Mouse (Mus musculus): ENCODE results near the gene Susd4. TPM values are rescaled to one million over a fixed set of nuclear protein-coding genes. Genes with fewer than 3 reads are reported as not detected.
A peak's percentile ranks its signal among the peaks of the same experiment; 100 is the strongest.

The Susd4 gene
- polyA plus RNA-seq, 1 experiment from 2014 or later = 37.4 TPM

- Histone ChIP-seq H3K4me2 (ENCODE audit: low read length) (no peak overlapping the region), H3K27ac (ENCODE audit: low read depth, low read length) (no peak overlapping the region), H3K36me3 (ENCODE audit: control insufficient read depth, insufficient read depth, low read length) (no peaks in the 10 kb centered on the region), H3K9me3 (replicated peaks; ENCODE audit: control insufficient read depth, low read length) (no peaks in the 10 kb centered on the region), H3K9ac (ENCODE audit: low read length) (no peak overlapping the region), H3K4me3 (ENCODE audit: low read depth, low read length) (no peak overlapping the region), H3K4me1 (ENCODE audit: control insufficient read depth, insufficient read depth, low read length) (no peaks in the 10 kb centered on the region), H3K27me3 (replicated peaks; ENCODE audit: control insufficient read depth, insufficient read depth, low read length) (no peaks in the 10 kb centered on the region)
- WGBS = 90% methylated on average over 6 of the region's 6 CpGs
- ATAC-seq (no peak), DNase-seq (ENCODE audit: low spot score) (no peak)
Observed at GRCm38 (mm10) chr1:182779024-182779520, 15.4 kb downstream of the Susd4 start.

- ATAC-seq (no peak), DNase-seq (ENCODE audit: low spot score) (no peak)
- H3K4me1 ChIP-seq (ENCODE audit: control insufficient read depth, insufficient read depth, low read length) = no peaks in the 10 kb centered on the region
- no peaks in the 10 kb centered on the region for H3K36me3 ChIP-seq (ENCODE audit: control insufficient read depth, insufficient read depth, low read length)
- WGBS = 90% methylated on average over 7 of the region's 7 CpGs
- H3K9me3 ChIP-seq (replicated peaks; ENCODE audit: control insufficient read depth, low read length) = no peaks in the 10 kb centered on the region
- H3K9ac ChIP-seq (ENCODE audit: low read length) = no peak overlapping the region
- H3K27ac ChIP-seq (ENCODE audit: low read depth, low read length) = no peak overlapping the region
- no peaks in the 10 kb centered on the region for H3K27me3 ChIP-seq (replicated peaks; ENCODE audit: control insufficient read depth, insufficient read depth, low read length)
- no peak overlapping the region for H3K4me2 ChIP-seq (ENCODE audit: low read length)
- H3K4me3 ChIP-seq (ENCODE audit: low read depth, low read length) = no peak overlapping the region
Observed at GRCm38 (mm10) chr1:182783774-182784173, 20.1 kb downstream of the Susd4 start.

GRCm38 (mm10) chr1:182784784-182785183, 21.1 kb downstream of the Susd4 start:
- ATAC-seq (no peak), DNase-seq (ENCODE audit: low spot score) (no peak)
- WGBS = 89% methylated on average over 3 of the region's 3 CpGs
- H3K36me3 ChIP-seq (ENCODE audit: control insufficient read depth, insufficient read depth, low read length) = no peaks in the 10 kb centered on the region
- no peaks in the 10 kb centered on the region for H3K27me3 ChIP-seq (replicated peaks; ENCODE audit: control insufficient read depth, insufficient read depth, low read length)
- H3K27ac ChIP-seq (ENCODE audit: low read depth, low read length) = no peak overlapping the region
- H3K9me3 ChIP-seq (replicated peaks; ENCODE audit: control insufficient read depth, low read length) = no peaks in the 10 kb centered on the region
- H3K4me3 ChIP-seq (ENCODE audit: low read depth, low read length) = no peak overlapping the region
- no peaks in the 10 kb centered on the region for H3K4me1 ChIP-seq (ENCODE audit: control insufficient read depth, insufficient read depth, low read length)
- no peak overlapping the region for H3K9ac ChIP-seq (ENCODE audit: low read length)
- H3K4me2 ChIP-seq (ENCODE audit: low read length) = no peak overlapping the region

DNA sequence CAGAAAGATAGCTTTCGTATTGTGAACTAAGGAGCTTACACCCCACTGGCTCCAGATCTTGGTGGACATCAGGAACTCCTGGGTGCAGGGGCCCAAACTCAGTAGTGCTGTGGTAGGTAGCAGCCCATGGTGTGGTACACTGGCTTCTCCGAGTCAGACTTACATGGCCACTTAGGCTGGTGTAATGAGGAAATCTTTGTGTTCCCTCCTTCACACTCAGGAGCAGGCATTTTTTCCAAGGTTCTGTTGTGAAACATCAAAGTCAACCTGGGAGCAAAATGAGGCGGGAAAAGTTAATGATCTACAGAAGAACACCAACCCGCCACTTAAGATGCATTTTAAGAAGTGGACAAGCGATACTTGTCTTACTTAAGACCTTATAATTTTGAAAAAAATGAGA, 21.8 kb downstream of the Susd4 start:
- 92% methylated on average over 5 of the region's 5 CpGs for WGBS
- Histone ChIP-seq H3K27ac (ENCODE audit: low read depth, low read length) (no peak overlapping the region), H3K36me3 (ENCODE audit: control insufficient read depth, insufficient read depth, low read length) (no peaks in the 10 kb centered on the region), H3K27me3 (replicated peaks; ENCODE audit: control insufficient read depth, insufficient read depth, low read length) (no peaks in the 10 kb centered on the region), H3K4me3 (ENCODE audit: low read depth, low read length) (no peak overlapping the region), H3K9ac (ENCODE audit: low read length) (no peak overlapping the region), H3K4me2 (ENCODE audit: low read length) (no peak overlapping the region), H3K4me1 (ENCODE audit: control insufficient read depth, insufficient read depth, low read length) (no peaks in the 10 kb centered on the region), H3K9me3 (replicated peaks; ENCODE audit: control insufficient read depth, low read length) (no peaks in the 10 kb centered on the region)
- DNase-seq (ENCODE audit: low spot score) (no peak), ATAC-seq (no peak)

DNA sequence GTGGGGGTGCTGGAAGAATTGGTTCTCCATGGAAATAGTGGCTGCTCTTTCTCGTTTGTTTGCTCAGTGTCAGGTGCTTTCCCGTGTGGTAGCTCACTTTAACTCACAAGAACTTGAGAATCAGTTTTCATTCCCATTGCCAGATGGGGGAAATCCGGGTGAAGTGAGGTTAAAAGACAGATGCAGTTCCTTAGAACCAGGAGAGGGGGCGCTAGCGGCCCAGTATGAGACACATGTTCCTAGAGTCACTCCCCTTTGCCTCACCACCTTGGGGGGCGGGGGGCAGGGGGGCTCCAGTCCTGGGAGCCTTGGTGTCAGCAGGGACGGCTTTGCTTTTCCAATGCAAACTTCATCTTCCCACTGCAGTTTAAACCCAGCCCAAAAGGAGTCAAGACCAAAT, 23.4 kb downstream of the Susd4 start:
- no peak for ATAC-seq
- Histone ChIP-seq H3K4me1 (ENCODE audit: control insufficient read depth, insufficient read depth, low read length) (no peaks in the 10 kb centered on the region), H3K4me3 (ENCODE audit: low read depth, low read length) (no peak overlapping the region), H3K27me3 (replicated peaks; ENCODE audit: control insufficient read depth, insufficient read depth, low read length) (no peaks in the 10 kb centered on the region), H3K36me3 (ENCODE audit: control insufficient read depth, insufficient read depth, low read length) (no peaks in the 10 kb centered on the region), H3K9ac (ENCODE audit: low read length) (no peak overlapping the region), H3K4me2 (ENCODE audit: low read length) (no peak overlapping the region), H3K9me3 (replicated peaks; ENCODE audit: control insufficient read depth, low read length) (no peaks in the 10 kb centered on the region), H3K27ac (ENCODE audit: low read depth, low read length) (no peak overlapping the region)
- 45% methylated on average over 7 of the region's 7 CpGs for WGBS
- DNase-seq (ENCODE audit: low spot score) = no peak

GRCm38 (mm10) chr1:182788896-182789295, 25.2 kb downstream of the Susd4 start:
- Histone ChIP-seq H3K27me3 (replicated peaks; ENCODE audit: control insufficient read depth, insufficient read depth, low read length) (no peaks in the 10 kb centered on the region), H3K9me3 (replicated peaks; ENCODE audit: control insufficient read depth, low read length) (no peaks in the 10 kb centered on the region), H3K36me3 (ENCODE audit: control insufficient read depth, insufficient read depth, low read length) (no peaks in the 10 kb centered on the region), H3K4me2 (ENCODE audit: low read length) (no peak overlapping the region), H3K4me3 (ENCODE audit: low read depth, low read length) (no peak overlapping the region), H3K4me1 (ENCODE audit: control insufficient read depth, insufficient read depth, low read length) (no peaks in the 10 kb centered on the region), H3K27ac (ENCODE audit: low read depth, low read length) (no peak overlapping the region), H3K9ac (ENCODE audit: low read length) (no peak overlapping the region)
- ATAC-seq (no peak), DNase-seq (ENCODE audit: low spot score) (no peak)
- WGBS = 76% methylated on average over 6 of the region's 6 CpGs

- Histone ChIP-seq H3K4me2 (ENCODE audit: low read length) (no peak overlapping the region), H3K36me3 (ENCODE audit: control insufficient read depth, insufficient read depth, low read length) (no peaks in the 10 kb centered on the region), H3K27me3 (replicated peaks; ENCODE audit: control insufficient read depth, insufficient read depth, low read length) (no peaks in the 10 kb centered on the region), H3K4me1 (ENCODE audit: control insufficient read depth, insufficient read depth, low read length) (peaks cover 6% of the 10 kb centered on the region; the same call in 1 of the 2 replicates), H3K9ac (ENCODE audit: low read length) (no peak overlapping the region), H3K27ac (ENCODE audit: low read depth, low read length) (no peak overlapping the region), H3K4me3 (ENCODE audit: low read depth, low read length) (no peak overlapping the region), H3K9me3 (replicated peaks; ENCODE audit: control insufficient read depth, low read length) (no peaks in the 10 kb centered on the region)
- peak; percentile 29; the same call in 1 of the 2 replicates for ATAC-seq
- peak; percentile 53 for DNase-seq (ENCODE audit: low spot score)
- WGBS = 28% methylated on average over 16 of the region's 16 CpGs
Observed at GRCm38 (mm10) chr1:182792521-182793071, 28.9 kb downstream of the Susd4 start.

GRCm38 (mm10) chr1:182794221-182794620, 30.6 kb downstream of the Susd4 start:
- H3K27ac ChIP-seq (ENCODE audit: low read depth, low read length) = no peak overlapping the region
- DNase-seq (ENCODE audit: low spot score) (no peak), ATAC-seq (no peak)
- no peak overlapping the region for H3K4me3 ChIP-seq (ENCODE audit: low read depth, low read length)
- no peaks in the 10 kb centered on the region for H3K36me3 ChIP-seq (ENCODE audit: control insufficient read depth, insufficient read depth, low read length)
- H3K9me3 ChIP-seq (replicated peaks; ENCODE audit: control insufficient read depth, low read length) = no peaks in the 10 kb centered on the region
- 92% methylated on average over 10 of the region's 10 CpGs for WGBS
- H3K27me3 ChIP-seq (replicated peaks; ENCODE audit: control insufficient read depth, insufficient read depth, low read length) = no peaks in the 10 kb centered on the region
- H3K9ac ChIP-seq (ENCODE audit: low read length) = no peak overlapping the region
- peaks cover 6% of the 10 kb centered on the region; the same call in 1 of the 2 replicates for H3K4me1 ChIP-seq (ENCODE audit: control insufficient read depth, insufficient read depth, low read length)
- H3K4me2 ChIP-seq (ENCODE audit: low read length) = no peak overlapping the region

- Histone ChIP-seq H3K4me3 (ENCODE audit: low read depth, low read length) (no peak overlapping the region), H3K9ac (ENCODE audit: low read length) (no peak overlapping the region), H3K27ac (ENCODE audit: low read depth, low read length) (no peak overlapping the region), H3K4me2 (ENCODE audit: low read length) (no peak overlapping the region), H3K4me1 (ENCODE audit: control insufficient read depth, insufficient read depth, low read length) (peaks cover 6% of the 10 kb centered on the region; the same call in 1 of the 2 replicates), H3K36me3 (ENCODE audit: control insufficient read depth, insufficient read depth, low read length) (no peaks in the 10 kb centered on the region), H3K27me3 (replicated peaks; ENCODE audit: control insufficient read depth, insufficient read depth, low read length) (no peaks in the 10 kb centered on the region), H3K9me3 (replicated peaks; ENCODE audit: control insufficient read depth, low read length) (no peaks in the 10 kb centered on the region)
- no peak for ATAC-seq
- no peak for DNase-seq (ENCODE audit: low spot score)
- 92% methylated on average over 9 of the region's 9 CpGs for WGBS
Observed at GRCm38 (mm10) chr1:182794628-182795027, 31.0 kb downstream of the Susd4 start.

Measured in forebrain, embryonic 14.5 days (tissue).